Mouse (Mus musculus) thymus, adult 2 months (tissue): ENCODE data around the gene Prrt1.
A peak's percentile ranks its signal among the peaks of the same experiment; 100 is the strongest.

Source experiments
- CTCF ChIP-seq: fragments of 200-500 bp; IDR thresholded peaks from 2 replicates; pipeline ENCODE4 v1.5.1; 2012; ENCODE audit warnings: mild to moderate bottlenecking, control low read depth, low read length, moderate library complexity, borderline replicate concordance; ENCODE audit not compliant: control insufficient read depth, poor library complexity, insufficient read depth; ENCODE audit errors: extremely low read depth
- POLR2A ChIP-seq: fragments of 200-500 bp; IDR thresholded peaks from 2 replicates; pipeline ENCODE4 v1.6.1; 2012; ENCODE audit warnings: mild to moderate bottlenecking, low read length, control low read depth, moderate library complexity; ENCODE audit not compliant: control insufficient read depth, poor library complexity, insufficient read depth; ENCODE audit errors: extremely low read depth

GRCm38 (mm10) chr17:34587423-34587811, 41.9 kb upstream of the Prrt1 start:
- TF ChIP-seq CTCF, result no peak
- TF ChIP-seq POLR2A, result peak; percentile 100
